Mouse (Mus musculus): ENCODE measurements around the gene Gmnc.
A peak's percentile ranks its signal among the peaks of the same experiment; 100 is the strongest.

Gmnc gene

DNA sequence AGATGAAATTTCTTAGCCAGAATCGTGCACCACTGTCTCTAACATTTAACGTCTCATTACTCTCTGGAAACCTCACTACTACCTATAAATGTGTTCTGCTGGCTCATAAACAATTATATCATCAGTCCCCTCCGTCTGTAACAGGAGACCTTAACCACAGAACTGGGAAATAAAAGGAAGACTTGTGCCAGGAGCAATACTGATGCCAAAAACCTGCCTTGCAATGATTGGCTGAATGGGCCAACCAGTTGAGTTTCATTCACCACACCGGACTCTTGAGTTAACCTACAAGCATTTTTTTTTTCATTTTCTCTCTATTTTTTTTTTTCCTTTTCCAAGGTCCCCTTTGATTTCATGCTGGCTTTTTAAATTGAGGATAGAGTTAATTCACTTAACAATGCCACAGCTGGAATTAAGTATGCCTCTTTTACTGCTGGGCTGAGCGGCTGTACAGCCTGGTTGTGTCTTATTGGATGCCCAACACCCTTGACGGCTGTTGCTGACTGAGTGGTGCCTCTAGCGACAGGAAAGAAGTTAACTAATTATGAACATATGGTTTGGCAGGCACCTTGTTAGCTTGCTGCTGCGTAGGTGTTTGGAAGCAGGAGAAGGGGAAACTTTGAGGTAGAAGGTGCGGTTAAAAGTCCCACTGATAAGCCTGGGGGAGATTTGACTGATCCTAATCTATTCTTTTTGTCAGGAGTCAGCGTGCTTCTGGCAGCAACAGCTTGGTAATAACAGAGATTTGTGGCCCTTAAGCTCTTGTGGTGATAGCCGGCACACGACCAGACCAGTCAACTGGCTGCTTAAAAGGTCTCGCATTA, at the start of gene Gmnc:
TSS of gene Gmnc (minus strand) at position 176 of the 824 bp plus-strand sequence.
- peak; percentile 36 to 47 for DNase-seq

- no peak for DNase-seq
These were observed 35.8 kb upstream of the Gmnc start for GRCm38 (mm10) chr16:27027281-27027680.

DNA sequence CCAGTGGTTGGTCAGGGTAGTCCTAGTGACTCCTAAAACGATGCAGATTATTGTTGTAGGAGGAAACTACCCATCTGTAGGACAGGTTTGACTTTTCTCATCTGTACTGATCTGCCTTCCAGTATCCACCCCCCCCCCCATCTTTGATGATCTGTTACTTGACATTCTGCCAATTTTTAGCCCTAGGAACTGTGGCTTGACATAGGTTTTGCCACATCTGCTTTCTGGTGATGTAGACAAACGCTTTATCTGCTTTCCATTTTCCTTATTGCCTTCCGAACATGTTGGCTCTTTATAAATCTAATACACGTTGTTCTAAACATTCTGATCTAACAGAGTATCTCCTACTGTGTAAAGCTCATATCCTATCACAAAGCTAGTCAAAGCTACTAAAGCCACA, 34.8 kb upstream of the Gmnc start:
- no peak for DNase-seq

GRCm38 (mm10) chr16:27022746-27023145, 31.3 kb upstream of the Gmnc start:
- no peak for DNase-seq

- DNase-seq, result peak; percentile 15 to 49
These were observed 25.9 kb upstream of the Gmnc start for GRCm38 (mm10) chr16:27017309-27017708.

- no peak for DNase-seq
These were observed 11.3 kb upstream of the Gmnc start for GRCm38 (mm10) chr16:27002714-27003113.

DNA sequence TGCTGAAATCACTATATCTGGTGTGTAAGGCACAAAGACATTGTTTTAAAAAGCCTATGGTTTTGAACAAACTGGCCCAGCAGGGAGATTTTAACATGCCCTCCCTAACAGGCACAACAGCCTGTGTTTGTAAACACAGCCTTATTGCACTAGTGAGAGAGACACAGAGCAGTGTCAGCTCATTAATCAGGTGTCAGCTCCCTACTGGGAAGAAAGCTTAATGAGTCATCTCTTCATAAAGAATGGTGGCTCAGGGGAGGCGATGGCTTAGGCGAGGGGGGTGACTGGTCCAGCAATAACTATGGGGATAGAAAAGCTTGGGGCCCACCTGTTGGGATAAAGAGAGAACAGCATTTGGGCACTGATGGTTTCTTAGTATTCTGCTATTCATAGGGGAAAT, 8.1 kb upstream of the Gmnc start:
- no peak for DNase-seq

DNA sequence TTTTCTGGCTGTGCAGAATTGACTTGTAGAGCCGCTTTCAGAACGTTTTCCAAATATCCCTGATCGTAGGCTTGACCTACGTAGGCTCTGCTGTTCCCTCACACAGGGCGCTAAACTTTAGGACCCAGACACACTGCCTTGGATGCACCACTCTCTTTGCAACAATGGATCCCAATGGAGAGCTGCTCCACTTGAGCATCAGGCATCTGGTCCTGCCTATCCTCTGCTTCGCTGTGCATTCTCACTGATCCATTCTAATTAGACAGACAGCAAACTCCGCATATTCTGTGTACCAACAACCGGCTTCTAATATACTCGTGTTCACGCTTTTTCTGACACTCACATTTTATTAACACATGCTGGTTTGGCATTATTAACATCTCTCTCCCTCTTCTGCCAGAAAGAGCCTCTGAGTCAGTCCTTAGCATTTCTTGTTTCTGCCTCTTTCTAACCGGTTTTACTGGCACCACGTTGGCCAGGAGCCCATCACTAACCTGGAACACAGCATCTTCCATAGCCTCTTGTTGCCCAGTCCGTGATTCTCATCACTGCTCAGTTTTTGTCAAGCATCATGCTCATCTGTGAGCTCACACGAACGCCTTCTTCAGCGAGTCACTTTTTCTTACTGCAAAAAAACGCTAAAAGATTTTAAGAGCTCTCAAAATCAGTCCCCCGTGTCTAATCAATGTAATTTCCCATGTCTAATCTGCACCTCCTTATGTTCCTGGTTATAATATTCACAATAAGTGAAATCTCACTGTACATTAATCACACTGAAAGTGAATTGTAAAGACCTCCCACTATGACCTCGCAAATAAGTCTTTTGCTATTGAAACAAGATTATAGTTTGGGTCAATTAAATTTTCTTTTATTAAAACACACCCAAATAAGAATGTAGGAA, 1.8 kb downstream of the Gmnc start:
- DNase-seq, result peak; percentile 81 to 85

DNA sequence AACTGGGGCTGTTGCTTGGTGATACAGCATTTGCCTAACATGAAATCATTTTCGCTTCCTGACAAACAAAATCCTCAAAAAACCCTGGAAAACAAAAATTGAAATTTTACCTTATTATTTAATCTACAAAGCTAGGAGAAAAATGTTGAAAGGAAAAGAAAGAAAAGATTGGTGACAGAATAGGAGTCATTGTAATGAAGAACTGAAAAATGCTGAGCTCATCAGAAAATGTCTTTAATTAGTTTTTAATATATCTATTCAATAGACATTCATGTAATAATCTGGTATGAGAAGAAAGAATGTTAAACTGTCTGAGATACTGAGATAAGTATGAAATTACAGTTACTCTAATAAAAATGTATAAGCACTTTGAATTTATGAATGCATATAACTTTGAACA, 3.3 kb downstream of the Gmnc start:
- DNase-seq, result no peak

- peak; percentile 40 to 44 for DNase-seq
These were observed 5.7 kb downstream of the Gmnc start for GRCm38 (mm10) chr16:26985796-26986195.

DNA sequence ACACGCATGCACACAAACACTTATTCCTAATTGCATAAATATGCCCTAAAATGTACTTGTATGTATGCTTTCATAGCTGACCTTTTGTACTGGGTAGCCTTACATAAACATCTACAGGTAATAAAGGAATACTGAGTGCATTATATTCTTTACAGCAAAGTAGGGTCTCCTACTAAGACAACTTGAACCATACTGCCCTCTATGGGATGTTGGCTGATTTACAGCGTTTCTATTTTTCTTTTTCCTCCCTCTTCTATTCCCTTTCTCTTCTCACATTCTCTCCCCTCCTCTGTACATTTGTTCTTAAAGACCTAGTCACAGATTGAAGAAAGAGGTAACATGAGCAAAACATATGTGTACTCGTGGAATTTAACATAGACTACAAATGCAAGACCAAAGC, 9.3 kb downstream of the Gmnc start:
- peak; percentile 25 to 43 for DNase-seq

GRCm38 (mm10) chr16:26967967-26968366, 23.5 kb downstream of the Gmnc start:
- DNase-seq, result peak; percentile 74 to 82

- DNase-seq, result no peak
These were observed 24.6 kb downstream of the Gmnc start for GRCm38 (mm10) chr16:26966830-26967229.

GRCm38 (mm10) chr16:26961971-26962370, 29.5 kb downstream of the Gmnc start:
- DNase-seq, result no peak

DNA sequence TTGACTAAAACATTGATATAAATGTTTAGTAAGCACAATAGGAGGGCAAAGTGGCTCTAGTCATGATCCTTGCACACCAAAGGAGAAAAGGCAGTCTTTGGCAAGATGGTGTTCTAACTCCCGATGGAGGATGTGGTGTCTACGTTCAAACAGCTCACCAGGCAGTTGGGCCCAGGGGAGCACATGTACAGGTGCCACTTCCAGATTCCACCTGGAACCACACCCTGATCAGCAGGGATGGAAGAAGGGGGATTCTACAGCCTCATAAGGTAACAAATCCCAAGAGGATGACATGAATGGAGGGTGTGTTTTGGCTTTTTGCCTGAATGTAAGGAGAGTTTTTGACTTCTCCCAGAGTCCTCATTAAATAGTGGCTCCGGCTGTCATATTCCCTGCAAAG, 39.9 kb downstream of the Gmnc start:
- no peak for DNase-seq

DNA sequence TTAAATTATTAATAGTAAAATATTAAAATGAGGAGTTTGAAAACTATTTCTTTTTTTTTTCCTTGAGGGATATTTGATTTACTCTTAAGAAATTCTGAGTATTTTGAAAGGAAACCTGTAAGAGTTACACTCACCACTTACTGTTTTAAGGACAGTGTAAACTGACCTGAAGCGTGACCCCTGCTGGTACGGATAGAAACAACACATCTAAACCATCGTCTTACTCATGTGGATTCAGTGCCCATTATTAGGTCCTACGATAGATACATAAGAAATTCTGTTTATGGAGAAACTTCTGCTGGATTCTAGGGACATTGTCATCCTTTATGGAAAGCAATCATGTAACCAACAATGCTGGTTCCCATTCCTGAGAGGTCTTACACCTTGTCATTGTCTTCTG, 41.2 kb downstream of the Gmnc start:
- DNase-seq, result peak; percentile 14 to 16

GRCm38 (mm10) chr16:26903968-26904367, 87.5 kb downstream of the Gmnc start:
- peak; percentile 33 to 53 for DNase-seq

GRCm38 (mm10) chr16:26901471-26901870, 90.0 kb downstream of the Gmnc start:
- DNase-seq, result peak; percentile 28 to 44

GRCm38 (mm10) chr16:26886337-26886736, 105.1 kb downstream of the Gmnc start:
- DNase-seq, result no peak

DNA sequence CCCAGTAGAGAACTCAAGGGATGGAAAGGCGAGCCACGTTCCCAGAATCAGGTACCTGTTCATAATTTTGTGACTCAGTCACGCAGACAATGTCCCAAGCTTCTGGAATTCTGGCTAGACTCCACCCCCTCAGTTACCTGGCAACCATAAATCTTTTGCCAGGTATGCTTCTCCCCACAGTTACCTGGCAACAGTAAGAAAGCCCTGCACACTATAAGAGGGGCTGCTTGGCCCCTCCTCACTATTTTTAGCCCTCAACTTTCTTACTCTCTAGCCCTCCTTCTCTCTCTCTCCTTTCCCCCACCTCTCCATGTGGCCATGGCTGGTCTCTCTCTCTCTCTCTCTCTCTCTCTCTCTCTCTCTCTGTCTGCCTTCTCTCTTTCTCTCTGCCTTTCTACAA, 114.6 kb downstream of the Gmnc start:
- no peak for DNase-seq
